Mouse (Mus musculus): ENCODE data around the gene Gm3164. TPM values are rescaled to one million over a fixed set of nuclear protein-coding genes. Genes with fewer than 3 reads are reported as not detected.
"Not testable (repeated sequence)": the region's sequence is repeated elsewhere in the genome, so short reads cannot be mapped to it uniquely, and the experiment has no call there.

Gene Gm3164
- polyA plus RNA-seq, 1 experiment from 2014 or later = 0.78 TPM

- not testable (repeated sequence) for H3K27ac ChIP-seq; H3K36me3 ChIP-seq; H3K9me3 ChIP-seq; H3K4me1 ChIP-seq; H3K9ac ChIP-seq; H3K27me3 ChIP-seq; H3K4me2 ChIP-seq (replicated peaks); H3K4me3 ChIP-seq; ATAC-seq (ENCODE audit: insufficient number of reproducible peaks, insufficient read depth, low FRiP score, low TSS enrichment)
Measured at GRCm38 (mm10) chr14:4430692-4431091, 15.4 kb downstream of the Gm3164 start, which contains the start of gene Gm3173. Gene Gm3173, plus strand, starts transcription at chr14:4430992.

- not testable (repeated sequence) for H3K4me2 ChIP-seq (replicated peaks); H3K4me1 ChIP-seq; H3K27ac ChIP-seq; H3K27me3 ChIP-seq; H3K4me3 ChIP-seq; ATAC-seq (ENCODE audit: insufficient number of reproducible peaks, insufficient read depth, low FRiP score, low TSS enrichment); H3K36me3 ChIP-seq; H3K9me3 ChIP-seq; H3K9ac ChIP-seq
- WGBS = 60% methylated on average over 1 of the region's 2 CpGs
Measured at GRCm38 (mm10) chr14:4481445-4481844, 66.2 kb downstream of the Gm3164 start, which contains the start of gene Gm3182. Gene Gm3182, plus strand, starts transcription at chr14:4481745.

Other genes starting within 250 kb of the Gm3164 start
- 1.0 and 1.2 TPM in 2 replicates for gene Gm2974, start 232.9 kb upstream of the Gm3164 start, polyA plus RNA-seq (2016; fragmentation: Nextera tagmentation; extraction: Ambion mirVana)
- gene Gm3138, start 165.8 kb upstream of the Gm3164 start, polyA plus RNA-seq (2016; fragmentation: Nextera tagmentation; extraction: Ambion mirVana) = not detected in 2 replicates
- not detected in 2 replicates for gene Gm3149, start 98.2 kb upstream of the Gm3164 start, polyA plus RNA-seq (2016; fragmentation: Nextera tagmentation; extraction: Ambion mirVana)
- gene 2610042L04Rik, start 80.7 kb upstream of the Gm3164 start, polyA plus RNA-seq (2016; fragmentation: Nextera tagmentation; extraction: Ambion mirVana) = 0.72 and 0.78 TPM in 2 replicates
- gene Gm3159, start 17.9 kb upstream of the Gm3164 start, polyA plus RNA-seq (2016; fragmentation: Nextera tagmentation; extraction: Ambion mirVana) = not detected in 2 replicates
- gene Gm3173, start 15.5 kb downstream of the Gm3164 start, polyA plus RNA-seq (2016; fragmentation: Nextera tagmentation; extraction: Ambion mirVana) = not detected in 2 replicates
- gene Gm3182, start 66.3 kb downstream of the Gm3164 start, polyA plus RNA-seq (2016; fragmentation: Nextera tagmentation; extraction: Ambion mirVana) = not detected in 2 replicates
- gene Gm3047, start 140.0 kb downstream of the Gm3164 start, polyA plus RNA-seq (2016; fragmentation: Nextera tagmentation; extraction: Ambion mirVana) = not detected in 2 replicates
- not detected in 2 replicates for gene Gm8159, start 216.9 kb downstream of the Gm3164 start, polyA plus RNA-seq (2016; fragmentation: Nextera tagmentation; extraction: Ambion mirVana)
- not detected in 2 replicates for gene Gm3239, start 248.7 kb downstream of the Gm3164 start, polyA plus RNA-seq (2016; fragmentation: Nextera tagmentation; extraction: Ambion mirVana)

All from embryonic facial prominence, embryonic 12.5 days (tissue).